Mouse (Mus musculus) spleen, postnatal 0 days (tissue): Measurements from ENCODE around the gene B2m. TPM values are rescaled to one million over a fixed set of nuclear protein-coding genes. Genes with fewer than 3 reads are reported as not detected.

Experiments used
- polyA plus RNA-seq: library from polyadenylated mRNA; unstranded; fragments of >200 nt; fragmentation: Nextera tagmentation; extraction: Ambion mirVana; gene quantifications from 2 replicates; pipeline ENCODE4 v1.2.1, GENCODE M21; 2015

B2m gene
- 646 and 799 TPM in 2 replicates for polyA plus RNA-seq

GRCm38 (mm10) chr2:122147508-122148241 lies at the start of gene B2m:
Gene B2m, plus strand, starts transcription at chr2:122147686.

GRCm38 (mm10) chr2:122117961-122118958 lies 29.2 kb upstream of the B2m start, which contains the start of gene Spg11:
Gene Spg11, minus strand, starts transcription at chr2:122118386.

GRCm38 (mm10) chr2:122160680-122161079 lies 13.2 kb downstream of the B2m start, which contains the start of gene Trim69:
Gene Trim69, plus strand, starts transcription at chr2:122160700.

GRCm38 (mm10) chr2:122186106-122186505 lies 38.6 kb downstream of the B2m start, which contains the start of the genes Patl2 and Terb2:
Gene Patl2, minus strand, starts transcription at chr2:122186189.
Gene Terb2, plus strand, starts transcription at chr2:122186272.

Other genes starting within 250 kb of the B2m start
- 24.3 and 25.8 TPM in 2 replicates for gene Ctdspl2, start 191.7 kb upstream of the B2m start, polyA plus RNA-seq
- gene Mageb3, start 191.6 kb upstream of the B2m start, polyA plus RNA-seq, result 0.18 and 0.19 TPM in 2 replicates
- gene Eif3j1, start 119.1 kb upstream of the B2m start, polyA plus RNA-seq, result 14.0 and 15.0 TPM in 2 replicates
- 2.8 and 3.2 TPM in 2 replicates for gene Spg11, start 29.3 kb upstream of the B2m start, polyA plus RNA-seq
- not detected in 2 replicates for gene Trim69, start 13.0 kb downstream of the B2m start, polyA plus RNA-seq
- 0.15 and 0.18 TPM in 2 replicates for gene Patl2, start 38.5 kb downstream of the B2m start, polyA plus RNA-seq
- gene Terb2, start 38.6 kb downstream of the B2m start, polyA plus RNA-seq, result not detected in 2 replicates
- 43.3 and 45.4 TPM in 2 replicates for gene Sord, start 87.1 kb downstream of the B2m start, polyA plus RNA-seq
- 0.04 TPM in 1 of 2 replicates, not detected in the other for gene Duox2, start 150.8 kb downstream of the B2m start, polyA plus RNA-seq
- gene Duoxa2, start 151.2 kb downstream of the B2m start, polyA plus RNA-seq, result not detected in 2 replicates
- not detected in 2 replicates for gene Duoxa1, start 166.0 kb downstream of the B2m start, polyA plus RNA-seq
- not detected in 2 replicates for gene Duox1, start 168.0 kb downstream of the B2m start, polyA plus RNA-seq
- gene Shf, start 221.5 kb downstream of the B2m start, polyA plus RNA-seq, result 2.1 and 3.1 TPM in 2 replicates